Mouse (Mus musculus) E14TG2a.4 (cell line): ENCODE data around the gene Rgs3.

ENCODE experiments used
- H3K27me3 ChIP-seq: 2 replicates; pipeline ENCODE4 v1.6.1; 2014; ENCODE audit warnings: low read length, control low read depth; ENCODE audit not compliant: insufficient read depth
- H3K36me3 ChIP-seq: 2 replicates; pipeline ENCODE4 v1.6.1; 2014; ENCODE audit warnings: low read length, control low read depth; ENCODE audit not compliant: insufficient read depth
- H3K4me1 ChIP-seq: replicated peaks from 2 replicates; pipeline ENCODE4 v1.6.1; 2014; ENCODE audit warnings: low read depth, low read length, control low read depth
- H3K4me3 ChIP-seq: replicated peaks from 2 replicates; pipeline ENCODE4 v1.5.1; 2014; ENCODE audit warnings: mild to moderate bottlenecking, low read length
- H3K9me3 ChIP-seq: 2 replicates; pipeline ENCODE4 v1.6.1; 2014; ENCODE audit warnings: low read length, control low read depth
- CTCF ChIP-seq: conservative IDR thresholded peaks from 2 replicates; pipeline ENCODE4 v1.5.1; 2014; ENCODE audit warnings: low read length
- NANOG ChIP-seq: IDR thresholded peaks from 2 replicates; pipeline ENCODE4 v1.6.1; 2014; ENCODE audit warnings: borderline replicate concordance, low read length, mixed read lengths
- POU5F1 ChIP-seq: IDR thresholded peaks from 2 replicates; pipeline ENCODE4 v1.6.1; 2014; ENCODE audit warnings: low read length, borderline replicate concordance

The Rgs3 gene

DNA sequence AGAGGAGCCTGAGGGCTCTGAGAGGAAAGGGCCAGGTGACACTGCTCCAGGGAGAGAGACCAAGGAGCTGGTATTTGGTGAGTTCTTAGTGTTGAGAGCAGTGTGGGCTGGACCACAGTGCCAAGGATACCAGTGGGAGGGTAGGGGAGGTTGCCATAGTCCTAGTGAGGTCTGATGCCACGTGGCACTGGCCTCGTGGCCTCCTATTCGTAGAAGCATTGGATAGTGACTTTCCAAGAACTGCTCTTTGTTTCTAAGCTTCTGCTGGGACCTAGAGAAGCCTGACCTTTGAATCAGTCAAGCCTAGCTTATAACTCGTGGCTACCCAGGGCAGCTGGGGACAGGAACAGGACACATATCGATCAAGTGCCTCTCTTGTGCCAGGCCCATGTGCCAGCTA lies 164.1 kb downstream of the Rgs3 start:
- H3K4me1 ChIP-seq, result peaks cover 23% of the 10 kb centered on the region
- TF ChIP-seq CTCF, result no peak
- no peak for TF ChIP-seq POU5F1
- no peak for TF ChIP-seq NANOG
- no peak overlapping the region for H3K4me3 ChIP-seq

DNA sequence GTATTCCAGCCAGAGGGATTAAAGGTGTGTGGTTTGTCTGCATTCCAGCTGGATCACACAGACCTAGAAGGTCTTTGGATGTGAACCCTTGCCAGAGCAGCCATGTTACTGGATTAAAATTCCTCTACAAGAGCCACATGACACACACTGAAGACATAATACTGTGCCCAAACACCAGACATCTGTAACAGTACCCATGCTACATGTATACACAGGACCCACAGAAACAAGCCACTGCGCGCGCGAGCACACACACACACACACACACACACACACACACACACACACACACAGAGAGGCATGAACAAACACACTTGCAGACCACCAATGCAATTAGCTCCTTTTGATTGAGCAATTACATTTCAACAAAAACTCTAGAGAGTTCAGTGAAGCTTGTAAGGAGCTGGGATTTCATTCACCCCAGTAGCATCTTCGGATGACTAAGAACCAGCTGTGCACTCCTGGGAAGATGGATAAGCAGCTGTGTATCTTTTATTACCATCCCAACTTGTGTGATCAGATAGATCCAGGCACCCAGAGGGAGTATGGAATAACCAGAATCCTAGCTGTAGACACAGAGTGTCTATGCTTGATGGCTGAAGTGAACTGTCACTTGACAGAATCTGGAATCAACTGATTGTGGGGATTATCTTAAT lies 166.8 kb downstream of the Rgs3 start:
- H3K36me3 ChIP-seq, result no peaks in the 10 kb centered on the region
- no peaks in the 10 kb centered on the region for H3K9me3 ChIP-seq
- peaks cover 13% of the 10 kb centered on the region for H3K27me3 ChIP-seq
- peaks cover 21% of the 10 kb centered on the region for H3K4me1 ChIP-seq
- TF ChIP-seq CTCF (no peak), NANOG (no peak), POU5F1 (no peak)
- no peak overlapping the region for H3K4me3 ChIP-seq

More for the DNA sequence above, 164.1 kb downstream of the Rgs3 start:
- Histone ChIP-seq H3K9me3 (peaks cover 5% of the 10 kb centered on the region), H3K36me3 (no peaks in the 10 kb centered on the region), H3K27me3 (peaks cover 9% of the 10 kb centered on the region)

DNA sequence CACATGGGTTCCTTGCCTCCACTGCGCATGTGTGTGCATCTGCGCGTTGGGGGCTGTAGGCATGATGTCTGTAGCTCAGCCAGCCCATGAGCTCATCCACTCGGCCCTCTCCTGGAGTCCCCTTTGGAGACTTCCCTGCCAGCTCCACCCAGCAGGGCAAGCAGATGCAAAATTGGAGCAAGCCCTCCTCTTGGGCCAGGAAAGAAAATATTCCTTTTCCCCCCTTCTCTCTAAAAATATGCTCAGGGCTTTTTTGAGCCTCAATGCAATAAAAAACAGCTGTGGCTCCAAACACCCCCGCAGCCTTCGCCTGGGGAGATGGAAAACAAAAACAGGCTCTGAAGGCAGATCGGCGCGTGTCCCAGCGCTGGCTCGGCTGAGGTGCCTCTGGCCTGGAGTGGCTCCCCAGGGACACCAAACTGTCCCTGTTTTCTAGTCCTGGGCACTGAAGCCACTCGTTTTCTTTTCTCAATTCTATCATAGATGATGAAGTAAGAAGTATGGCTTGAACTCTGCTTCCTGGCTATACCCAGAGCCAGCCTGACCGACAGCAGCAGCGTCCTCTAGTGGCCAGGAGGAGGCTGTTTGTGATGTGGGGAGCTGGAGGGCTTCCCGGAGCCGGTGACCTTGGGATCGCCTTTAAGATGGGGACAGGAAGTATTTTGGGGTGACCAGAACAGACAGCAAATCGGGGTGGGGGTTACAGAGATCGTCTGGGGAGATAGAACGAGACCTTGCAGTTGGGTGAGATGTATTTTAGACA lies 168.1 kb downstream of the Rgs3 start:
- no peaks in the 10 kb centered on the region for H3K9me3 ChIP-seq
- TF ChIP-seq CTCF (peak; percentile 79), POU5F1 (no peak), NANOG (no peak)
- peaks cover 11% of the 10 kb centered on the region for H3K4me1 ChIP-seq
- no peak overlapping the region for H3K4me3 ChIP-seq
- H3K27me3 ChIP-seq, result peaks cover 22% of the 10 kb centered on the region
- no peaks in the 10 kb centered on the region for H3K36me3 ChIP-seq

DNA sequence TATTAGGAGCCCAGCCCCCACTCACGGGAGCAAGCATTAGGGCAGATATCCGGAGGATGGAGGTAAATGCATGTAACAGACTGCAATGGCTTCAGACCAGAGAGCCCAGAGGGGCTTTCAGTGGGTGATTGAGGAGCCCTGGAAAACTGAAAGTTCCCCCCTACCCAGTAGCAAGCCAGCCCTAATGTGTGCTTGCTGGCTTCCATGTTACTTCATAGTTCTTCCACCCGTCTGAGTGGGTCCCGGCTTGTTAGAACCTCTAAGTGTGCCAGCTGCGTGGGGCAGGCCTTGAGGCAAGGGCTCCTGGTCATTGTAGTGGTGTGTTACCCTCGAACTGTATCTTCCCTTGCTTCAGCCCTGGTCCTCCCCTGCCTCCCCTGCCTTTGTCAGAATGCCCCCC lies 168.8 kb downstream of the Rgs3 start:
- TF ChIP-seq POU5F1 (no peak), NANOG (no peak), CTCF (no peak)
- Histone ChIP-seq H3K4me1 (peaks cover 11% of the 10 kb centered on the region), H3K36me3 (no peaks in the 10 kb centered on the region), H3K4me3 (no peak overlapping the region), H3K27me3 (peaks cover 19% of the 10 kb centered on the region), H3K9me3 (no peaks in the 10 kb centered on the region)

DNA sequence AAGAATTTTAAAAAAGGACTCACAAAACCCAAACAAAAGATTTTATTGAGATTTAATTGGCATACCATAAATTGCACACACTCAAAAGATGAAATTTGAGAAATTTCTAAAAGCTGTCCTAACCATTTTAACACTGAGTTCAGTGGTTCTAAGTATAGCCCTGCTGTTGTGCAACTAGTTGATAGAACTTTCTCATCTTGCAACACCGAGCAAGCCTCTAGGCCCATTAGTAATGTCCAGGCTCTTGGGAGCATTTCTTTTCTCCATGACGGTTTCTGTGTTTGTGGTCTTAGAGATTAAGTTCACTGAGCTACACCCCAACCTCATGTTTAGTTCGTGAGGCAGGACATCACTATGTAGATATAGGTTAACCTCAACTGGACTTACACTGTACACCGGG lies 169.5 kb downstream of the Rgs3 start:
- TF ChIP-seq POU5F1, result no peak
- no peaks in the 10 kb centered on the region for H3K36me3 ChIP-seq
- peaks cover 11% of the 10 kb centered on the region for H3K4me1 ChIP-seq
- peaks cover 13% of the 10 kb centered on the region for H3K27me3 ChIP-seq
- H3K4me3 ChIP-seq, result no peak overlapping the region
- no peaks in the 10 kb centered on the region for H3K9me3 ChIP-seq

DNA sequence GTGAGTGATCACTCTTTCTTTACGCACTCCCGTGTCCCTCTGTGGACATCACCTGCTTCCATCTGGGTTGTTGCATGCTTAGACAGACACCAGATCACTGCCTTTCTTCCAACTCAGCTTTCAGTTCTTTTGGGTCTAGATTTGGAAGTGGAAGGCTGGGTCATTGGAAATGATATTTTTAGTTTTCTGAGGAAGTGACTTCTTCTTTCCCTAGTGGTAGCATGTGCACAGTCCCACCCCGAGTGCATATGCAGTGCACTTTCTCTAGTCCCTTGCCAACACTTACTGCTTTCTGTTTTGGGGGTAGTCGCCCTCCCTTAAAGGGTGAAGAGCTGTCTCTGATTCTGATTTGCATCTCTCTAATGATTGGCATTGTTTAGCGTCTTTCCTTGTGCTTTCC lies 170.3 kb downstream of the Rgs3 start:
- no peak overlapping the region for H3K4me3 ChIP-seq
- no peaks in the 10 kb centered on the region for H3K9me3 ChIP-seq
- peaks cover 11% of the 10 kb centered on the region for H3K4me1 ChIP-seq
- TF ChIP-seq NANOG (no peak), POU5F1 (no peak), CTCF (no peak)
- H3K27me3 ChIP-seq, result peaks cover 13% of the 10 kb centered on the region
- H3K36me3 ChIP-seq, result no peaks in the 10 kb centered on the region

DNA sequence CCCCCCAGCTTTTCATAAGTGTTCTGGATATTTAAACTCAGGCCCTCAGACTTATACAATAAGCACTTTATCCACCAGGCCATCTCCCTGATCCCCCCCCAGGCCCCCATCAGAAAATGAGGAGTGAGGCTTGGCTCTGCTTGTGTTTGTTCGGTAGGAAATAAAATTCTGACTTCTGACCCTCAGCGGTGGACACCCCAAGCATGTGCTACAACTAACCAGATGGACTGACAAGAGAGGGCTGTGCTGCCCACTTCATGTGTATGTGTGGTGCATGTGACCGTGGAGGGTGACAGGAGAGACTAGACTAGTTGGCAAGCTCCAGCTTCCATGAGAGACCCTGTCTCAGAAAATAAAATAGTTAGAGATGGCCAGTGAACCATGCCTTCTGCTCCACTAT lies 171.2 kb downstream of the Rgs3 start:
- Histone ChIP-seq H3K27me3 (peaks cover 16% of the 10 kb centered on the region), H3K9me3 (no peaks in the 10 kb centered on the region), H3K36me3 (no peaks in the 10 kb centered on the region), H3K4me3 (no peak overlapping the region), H3K4me1 (peaks cover 21% of the 10 kb centered on the region)
- no peak for TF ChIP-seq POU5F1
- TF ChIP-seq CTCF, result no peak
- no peak for TF ChIP-seq NANOG

DNA sequence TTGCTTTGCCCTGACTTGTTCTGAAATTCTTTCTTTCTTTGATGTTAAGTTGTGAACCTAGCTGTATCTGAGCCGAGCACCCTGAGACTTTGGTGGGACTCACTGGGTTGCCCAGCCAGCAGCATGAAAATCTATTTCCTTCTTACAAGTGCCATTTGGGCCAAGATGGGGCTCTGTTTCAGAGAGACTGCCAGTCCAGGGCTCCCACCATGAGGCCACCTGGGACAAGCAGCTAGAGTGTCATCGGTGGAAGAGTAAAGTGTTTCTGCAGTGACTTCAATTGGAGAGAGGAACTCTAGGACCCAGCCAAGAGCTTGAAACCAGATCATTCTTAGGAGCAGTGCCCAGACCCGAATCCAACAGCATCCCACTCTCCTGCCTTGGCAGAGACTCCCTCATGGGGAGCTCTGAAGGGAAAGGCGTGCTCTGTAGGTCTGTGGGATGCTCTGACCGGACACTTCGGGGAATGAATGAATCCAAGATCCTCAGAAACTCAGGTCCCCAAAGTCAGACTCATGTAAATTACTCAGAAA lies 171.9 kb downstream of the Rgs3 start:
- no peak for TF ChIP-seq CTCF
- no peak for TF ChIP-seq NANOG
- TF ChIP-seq POU5F1, result no peak

More for the DNA sequence above, 171.9 kb downstream of the Rgs3 start:
- peaks cover 22% of the 10 kb centered on the region for H3K27me3 ChIP-seq
- H3K9me3 ChIP-seq, result no peaks in the 10 kb centered on the region
- H3K36me3 ChIP-seq, result no peaks in the 10 kb centered on the region
- no peak overlapping the region for H3K4me3 ChIP-seq
- H3K4me1 ChIP-seq, result peaks cover 28% of the 10 kb centered on the region
